Mouse (Mus musculus): ENCODE measurements around the gene Nploc4. TPM values are rescaled to one million over a fixed set of nuclear protein-coding genes. Genes with fewer than 3 reads are reported as not detected.

Nploc4 gene
- polyA plus RNA-seq, 1 experiment from 2014 or later = 23.5 TPM

DNA sequence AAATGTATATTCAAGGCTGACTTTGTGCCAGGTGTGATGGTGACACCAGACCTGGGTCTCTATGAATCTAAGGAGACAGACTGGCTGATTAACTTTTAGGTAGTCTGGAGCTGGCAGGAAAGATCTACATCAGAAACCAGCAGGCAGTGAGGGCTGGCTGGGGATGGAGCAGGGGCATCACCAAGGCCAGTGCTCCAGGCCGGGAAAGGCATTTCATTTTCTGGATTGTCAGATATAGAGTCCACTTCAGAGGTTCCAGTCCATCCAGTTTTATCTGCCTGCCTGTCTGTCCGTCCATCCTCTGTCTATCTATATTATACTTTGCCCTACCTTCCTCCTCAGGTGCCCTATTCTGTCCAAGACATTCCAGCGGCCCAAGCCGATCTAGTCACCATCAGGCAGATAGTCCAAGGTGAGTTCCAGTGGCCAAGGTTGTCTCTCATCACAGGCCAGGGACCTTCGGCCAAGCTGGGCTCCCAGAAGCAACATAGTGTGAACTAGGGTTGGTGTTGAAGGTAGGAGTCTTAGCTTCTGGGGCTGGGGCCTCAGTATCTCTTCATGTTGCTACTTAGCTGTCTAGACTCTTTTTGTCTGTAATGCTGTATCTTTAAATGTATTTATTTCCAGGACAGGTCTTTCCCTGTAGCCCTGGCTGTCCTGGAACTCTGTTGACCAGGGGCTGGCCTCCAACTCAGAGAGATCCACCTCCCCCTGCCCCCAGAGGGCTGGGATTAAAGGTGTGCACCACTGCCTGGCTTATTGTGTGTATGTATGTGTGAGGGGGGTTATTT lies 93.8 kb downstream of the Nploc4 start:
- Histone ChIP-seq H3K4me1 (ENCODE audit: control insufficient read depth, insufficient read depth, low read length) (peaks cover 4% of the 10 kb centered on the region; the same call in 1 of the 2 replicates), H3K9ac (ENCODE audit: low read length) (no peak overlapping the region), H3K27ac (ENCODE audit: low read length) (peak overlapping the region; percentile 7), H3K4me3 (replicated peaks; ENCODE audit: low read length) (no peak overlapping the region), H3K4me2 (ENCODE audit: low read depth, low read length) (no peak overlapping the region), H3K27me3 (ENCODE audit: control insufficient read depth, insufficient read depth, low read length) (no peaks in the 10 kb centered on the region), H3K36me3 (ENCODE audit: control insufficient read depth, insufficient read depth, low read length) (peaks cover 5% of the 10 kb centered on the region; the same call in 1 of the 2 replicates), H3K9me3 (replicated peaks; ENCODE audit: control insufficient read depth, low read length) (no peaks in the 10 kb centered on the region)
- no peak for ATAC-seq (ENCODE audit: insufficient read depth, low FRiP score)
- WGBS = 65% methylated on average over 5 of the region's 5 CpGs

DNA sequence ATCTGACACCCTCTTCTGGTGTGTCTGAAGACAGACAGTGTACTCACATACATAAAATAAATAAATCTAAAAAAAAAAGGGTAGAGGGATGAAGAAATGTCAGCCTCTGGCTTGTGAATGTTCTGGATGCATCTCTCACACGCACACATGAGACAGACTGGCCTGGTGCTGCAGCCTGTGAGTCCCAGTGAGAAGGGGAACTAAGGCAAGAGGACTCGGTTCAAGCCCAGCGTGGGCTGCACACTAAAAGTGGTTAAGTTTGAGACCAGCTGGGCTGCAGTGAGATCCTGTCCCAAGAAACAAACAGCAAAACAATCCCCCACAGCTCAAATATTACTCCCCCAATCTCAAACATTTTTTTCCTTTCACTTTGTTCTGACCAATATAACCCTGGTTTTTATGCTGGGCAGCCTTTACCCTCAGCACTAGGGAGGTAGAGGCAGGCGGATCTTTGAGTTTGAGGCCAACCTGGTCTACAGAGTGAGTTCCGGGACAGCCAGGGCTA lies 94.8 kb downstream of the Nploc4 start:
- Histone ChIP-seq H3K36me3 (ENCODE audit: control insufficient read depth, insufficient read depth, low read length) (peaks cover 5% of the 10 kb centered on the region; the same call in 1 of the 2 replicates), H3K27ac (ENCODE audit: low read length) (no peak overlapping the region), H3K4me1 (ENCODE audit: control insufficient read depth, insufficient read depth, low read length) (peaks cover 4% of the 10 kb centered on the region; the same call in 1 of the 2 replicates), H3K9me3 (replicated peaks; ENCODE audit: control insufficient read depth, low read length) (no peaks in the 10 kb centered on the region), H3K4me3 (replicated peaks; ENCODE audit: low read length) (no peak overlapping the region), H3K27me3 (ENCODE audit: control insufficient read depth, insufficient read depth, low read length) (no peaks in the 10 kb centered on the region), H3K4me2 (ENCODE audit: low read depth, low read length) (no peak overlapping the region), H3K9ac (ENCODE audit: low read length) (no peak overlapping the region)
- ATAC-seq (ENCODE audit: insufficient read depth, low FRiP score) = no peak
- 91% methylated on average over 5 of the region's 5 CpGs for WGBS

DNA sequence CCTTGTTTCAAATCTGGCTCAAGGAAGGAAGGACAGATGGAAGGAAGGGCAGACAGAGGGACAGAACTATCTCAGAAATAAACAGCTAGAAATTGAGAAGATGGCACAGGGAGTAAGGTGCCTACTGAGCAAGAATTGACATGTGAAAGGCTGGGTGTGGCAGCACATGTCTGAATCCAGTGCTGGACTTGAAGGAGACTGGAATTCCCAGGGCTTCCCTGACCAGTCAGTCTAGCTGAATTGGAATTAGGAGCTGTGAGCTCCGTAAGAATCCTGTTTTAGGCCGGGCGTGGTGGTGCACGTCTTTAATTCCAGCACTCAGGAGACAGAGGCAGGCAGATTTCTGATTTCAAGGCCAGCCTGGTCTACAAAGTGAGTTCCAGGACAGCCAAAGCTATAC lies 95.8 kb downstream of the Nploc4 start:
- Histone ChIP-seq H3K4me2 (ENCODE audit: low read depth, low read length) (no peak overlapping the region), H3K27ac (ENCODE audit: low read length) (no peak overlapping the region), H3K9me3 (replicated peaks; ENCODE audit: control insufficient read depth, low read length) (no peaks in the 10 kb centered on the region), H3K4me3 (replicated peaks; ENCODE audit: low read length) (no peak overlapping the region), H3K36me3 (ENCODE audit: control insufficient read depth, insufficient read depth, low read length) (peaks cover 5% of the 10 kb centered on the region; the same call in 1 of the 2 replicates), H3K4me1 (ENCODE audit: control insufficient read depth, insufficient read depth, low read length) (peaks cover 4% of the 10 kb centered on the region; the same call in 1 of the 2 replicates), H3K27me3 (ENCODE audit: control insufficient read depth, insufficient read depth, low read length) (no peaks in the 10 kb centered on the region), H3K9ac (ENCODE audit: low read length) (no peak overlapping the region)
- WGBS = 89% methylated on average over 4 of the region's 4 CpGs
- ATAC-seq (ENCODE audit: insufficient read depth, low FRiP score) = no peak

DNA sequence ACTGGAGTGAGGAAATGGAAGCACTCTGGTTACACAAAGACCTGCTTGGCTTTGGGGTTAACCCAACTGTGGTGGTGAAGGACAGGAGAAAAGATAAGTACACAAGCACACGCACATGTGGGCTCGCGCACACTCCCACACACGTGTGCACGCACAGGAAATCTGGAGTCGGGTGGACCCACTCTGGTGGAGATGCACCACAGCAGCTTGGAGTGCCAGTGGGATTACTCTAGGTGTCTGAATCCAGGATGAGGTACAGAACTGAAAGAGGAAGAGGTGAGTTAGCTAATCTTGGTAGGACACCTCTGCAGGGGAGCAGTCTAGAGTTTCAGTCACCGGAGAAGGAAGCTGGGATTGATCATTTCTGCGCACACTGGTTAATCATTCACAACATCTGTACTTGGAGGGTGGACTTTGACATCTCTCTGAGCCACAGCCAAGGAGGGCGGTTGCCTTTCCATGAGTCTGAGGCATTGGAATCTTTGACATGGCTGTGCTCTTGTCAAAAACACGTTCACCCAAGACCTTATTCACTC lies 97.5 kb downstream of the Nploc4 start:
- ATAC-seq (ENCODE audit: insufficient read depth, low FRiP score) = peak; percentile 74
- H3K9ac ChIP-seq (ENCODE audit: low read length) = no peak overlapping the region
- peak overlapping the region; percentile 85 for H3K27ac ChIP-seq (ENCODE audit: low read length)
- H3K4me2 ChIP-seq (ENCODE audit: low read depth, low read length) = peak overlapping the region; percentile 31; the same call in 1 of the 2 replicates
- H3K9me3 ChIP-seq (replicated peaks; ENCODE audit: control insufficient read depth, low read length) = no peaks in the 10 kb centered on the region
- no peak overlapping the region for H3K4me3 ChIP-seq (replicated peaks; ENCODE audit: low read length)
- H3K27me3 ChIP-seq (ENCODE audit: control insufficient read depth, insufficient read depth, low read length) = no peaks in the 10 kb centered on the region
- H3K36me3 ChIP-seq (ENCODE audit: control insufficient read depth, insufficient read depth, low read length) = peaks cover under 1% of the 10 kb centered on the region; the same call in 1 of the 2 replicates
- peaks cover under 1% of the 10 kb centered on the region; the same call in 1 of the 2 replicates for H3K4me1 ChIP-seq (ENCODE audit: control insufficient read depth, insufficient read depth, low read length)
- 61% methylated on average over 10 of the region's 10 CpGs for WGBS

DNA sequence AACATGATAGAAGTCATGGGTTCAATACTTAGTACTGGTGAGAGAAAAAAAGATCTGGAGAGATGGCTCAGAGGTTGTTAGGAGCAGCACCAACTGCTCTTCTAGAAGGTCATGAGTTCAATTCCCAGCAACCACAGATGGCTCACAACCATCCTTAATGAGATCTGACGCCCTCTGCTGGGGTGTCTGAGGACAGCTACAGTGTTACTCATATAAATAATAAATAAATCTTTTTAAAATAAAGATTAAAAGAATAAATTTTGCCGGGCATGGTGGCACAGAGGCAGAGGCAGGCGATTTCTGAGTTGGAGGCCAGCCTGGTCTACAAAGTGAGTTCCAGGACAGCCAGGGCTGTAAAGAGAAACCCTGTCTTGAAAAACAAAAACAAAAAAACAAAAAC lies 98.7 kb downstream of the Nploc4 start:
- no peaks in the 10 kb centered on the region for H3K27me3 ChIP-seq (ENCODE audit: control insufficient read depth, insufficient read depth, low read length)
- H3K4me2 ChIP-seq (ENCODE audit: low read depth, low read length) = no peak overlapping the region
- ATAC-seq (ENCODE audit: insufficient read depth, low FRiP score) = no peak
- no peaks in the 10 kb centered on the region for H3K9me3 ChIP-seq (replicated peaks; ENCODE audit: control insufficient read depth, low read length)
- no peak overlapping the region for H3K4me3 ChIP-seq (replicated peaks; ENCODE audit: low read length)
- H3K4me1 ChIP-seq (ENCODE audit: control insufficient read depth, insufficient read depth, low read length) = no peaks in the 10 kb centered on the region
- no peak overlapping the region for H3K9ac ChIP-seq (ENCODE audit: low read length)
- no peak overlapping the region for H3K27ac ChIP-seq (ENCODE audit: low read length)
- WGBS = 64% methylated on average over 3 of the region's 3 CpGs
- H3K36me3 ChIP-seq (ENCODE audit: control insufficient read depth, insufficient read depth, low read length) = no peaks in the 10 kb centered on the region

DNA sequence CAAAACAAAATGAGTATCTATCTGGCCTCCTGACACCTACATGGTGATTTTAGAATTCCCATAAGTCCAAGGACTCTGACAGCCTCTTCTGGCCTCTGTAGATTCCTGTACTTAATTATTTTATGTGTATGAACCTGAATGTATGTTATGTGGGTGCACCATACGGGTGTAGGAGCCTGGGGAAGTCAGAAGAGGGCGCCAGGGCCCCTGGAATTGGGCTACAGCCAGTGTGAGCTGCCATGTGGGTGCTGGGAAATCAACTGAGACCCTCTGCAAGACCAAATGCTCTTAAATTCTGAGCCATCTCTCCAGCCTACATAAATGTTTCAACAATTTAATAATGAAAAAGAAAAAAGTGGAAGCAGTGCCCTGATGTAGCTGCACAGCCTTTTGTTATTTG lies 100.1 kb downstream of the Nploc4 start:
- Histone ChIP-seq H3K4me3 (replicated peaks; ENCODE audit: low read length) (no peak overlapping the region), H3K9ac (ENCODE audit: low read length) (no peak overlapping the region), H3K27ac (ENCODE audit: low read length) (no peak overlapping the region), H3K27me3 (ENCODE audit: control insufficient read depth, insufficient read depth, low read length) (no peaks in the 10 kb centered on the region), H3K9me3 (replicated peaks; ENCODE audit: control insufficient read depth, low read length) (no peaks in the 10 kb centered on the region), H3K4me1 (ENCODE audit: control insufficient read depth, insufficient read depth, low read length) (no peaks in the 10 kb centered on the region), H3K4me2 (ENCODE audit: low read depth, low read length) (no peak overlapping the region), H3K36me3 (ENCODE audit: control insufficient read depth, insufficient read depth, low read length) (no peaks in the 10 kb centered on the region)
- no peak for ATAC-seq (ENCODE audit: insufficient read depth, low FRiP score)
- WGBS = 37% methylated on average over 2 of the region's 2 CpGs

DNA sequence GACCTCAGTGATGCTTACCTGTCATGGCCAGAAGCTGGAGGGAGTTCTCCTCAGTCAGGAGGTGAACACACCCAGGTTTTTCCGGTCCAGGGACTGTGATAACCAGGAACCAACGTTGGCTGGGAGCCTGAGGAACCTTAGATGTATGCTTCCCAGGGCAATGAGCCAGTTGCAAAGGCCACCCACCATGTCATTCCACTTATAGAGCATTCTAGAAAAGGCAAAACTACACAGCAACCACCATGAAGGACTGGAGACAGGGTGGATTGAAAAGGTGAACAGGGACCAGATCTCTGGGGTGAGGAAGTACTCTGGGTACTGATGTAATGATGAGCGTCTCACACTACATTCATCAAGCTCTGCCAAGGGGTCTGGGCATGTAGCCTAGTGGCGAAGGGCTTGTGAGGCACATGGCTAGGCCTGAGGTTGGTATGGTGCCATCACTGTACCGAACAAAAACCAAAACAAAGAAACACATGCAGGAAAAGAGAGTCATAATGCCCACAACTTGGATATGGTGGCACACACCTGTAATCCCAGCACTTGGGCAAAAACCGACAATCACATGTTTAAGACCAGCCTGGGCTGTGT lies 102.0 kb downstream of the Nploc4 start:
- no peak for ATAC-seq (ENCODE audit: insufficient read depth, low FRiP score)
- Histone ChIP-seq H3K36me3 (ENCODE audit: control insufficient read depth, insufficient read depth, low read length) (no peaks in the 10 kb centered on the region), H3K27ac (ENCODE audit: low read length) (no peak overlapping the region), H3K27me3 (ENCODE audit: control insufficient read depth, insufficient read depth, low read length) (no peaks in the 10 kb centered on the region), H3K4me3 (replicated peaks; ENCODE audit: low read length) (no peak overlapping the region), H3K4me1 (ENCODE audit: control insufficient read depth, insufficient read depth, low read length) (no peaks in the 10 kb centered on the region), H3K4me2 (ENCODE audit: low read depth, low read length) (no peak overlapping the region), H3K9ac (ENCODE audit: low read length) (no peak overlapping the region), H3K9me3 (replicated peaks; ENCODE audit: control insufficient read depth, low read length) (no peaks in the 10 kb centered on the region)
- 78% methylated on average over 6 of the region's 6 CpGs for WGBS

Data from stomach, embryonic 16.5 days (tissue).